Mouse (Mus musculus): ENCODE measurements at regions not wholly inside any gene's neighbourhood (a gene's known extent, or its start where the extent isn't known, plus 50 kb on each side); places are given as distances from the start of the nearest gene placed in this dataset.

DNA sequence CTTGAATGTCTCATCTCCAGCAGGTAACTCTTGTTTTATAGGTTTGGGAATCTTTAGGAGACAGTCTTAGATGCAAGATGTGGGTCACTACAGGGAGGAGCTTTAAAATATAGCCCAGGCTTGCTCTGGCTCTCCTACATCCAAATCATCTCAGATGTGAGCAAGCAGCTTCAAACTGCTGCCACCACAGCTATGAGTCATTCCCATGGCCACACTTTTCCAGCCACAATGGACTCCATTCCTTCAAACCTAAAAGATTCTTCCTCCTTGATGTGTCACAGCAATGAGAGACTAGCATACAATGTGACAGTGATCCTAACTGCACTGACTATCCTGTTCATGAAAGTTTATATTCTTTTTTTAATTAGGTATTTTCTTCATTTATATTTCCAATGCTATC, 640.5 kb upstream of the A1bg start:
- TF ChIP-seq MYC (IDR thresholded peaks at IDR 0.05; ENCODE audit: low read depth, low read length) (no peak), USF2 (conservative IDR thresholded peaks at IDR 0.05; ENCODE audit: low read depth, low read length) (no peak), ZNF384 (IDR thresholded peaks at IDR 0.05; ENCODE audit: low read depth, low read length) (no peak), CHD1 (IDR thresholded peaks at IDR 0.05; ENCODE audit: low read depth, low read length) (no peak), EP300 (IDR thresholded peaks at IDR 0.05; ENCODE audit: low read length) (no peak), CTCF (conservative IDR thresholded peaks at IDR 0.05 in 1 of 2, IDR thresholded peaks at IDR 0.05 in 1 of 2; ENCODE audit: low read depth in 2 of 2, low read length in 2 of 2) (no peak), POLR2A (IDR thresholded peaks at IDR 0.05; ENCODE audit: low read depth, low read length) (no peak), USF1 (IDR thresholded peaks at IDR 0.05; ENCODE audit: low read depth, low read length) (no peak), ELF1 (IDR thresholded peaks at IDR 0.05; ENCODE audit: low read depth, low read length) (no peak), POLR2AphosphoS2 (IDR thresholded peaks at IDR 0.05; ENCODE audit: low read depth, low read length) (no peak), E2F4 (IDR thresholded peaks at IDR 0.05; ENCODE audit: insufficient replicate concordance, low read depth, low read length) (no peak)

Measured in CH12.LX (cell line).